Mouse (Mus musculus): ENCODE data around the gene Hist1h3a.
"Not testable (repeated sequence)": the region's sequence is repeated elsewhere in the genome, so short reads cannot be mapped to it uniquely, and the experiment has no call there.

Hist1h3a gene

DNA sequence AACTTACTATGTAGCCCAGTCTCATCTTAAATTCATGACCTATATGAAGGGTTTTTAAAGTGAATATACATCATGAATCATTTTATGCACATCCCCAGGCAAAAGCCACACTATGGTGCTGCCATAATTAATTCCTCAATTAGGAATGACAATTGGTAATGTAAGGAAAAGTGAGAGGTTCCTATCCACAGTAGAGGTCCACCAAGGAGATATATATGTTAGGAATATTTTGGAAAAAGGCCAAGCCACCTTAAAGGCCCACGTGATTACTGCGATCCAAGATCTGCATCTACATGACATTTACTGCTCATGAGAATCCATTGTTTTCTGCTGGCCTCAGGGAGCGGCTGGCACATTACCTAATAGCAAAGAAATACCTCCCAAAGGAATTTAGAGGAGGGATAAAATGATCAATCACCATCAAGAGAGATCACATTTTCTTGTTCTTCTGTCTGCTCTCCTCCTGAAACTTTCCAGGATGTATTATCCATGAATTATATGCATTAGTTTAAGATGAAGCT is 2.9 kb downstream of the Hist1h3a start:
- no peak for DNase-seq (ENCODE audit: low spot score in 2 of 2)

DNA sequence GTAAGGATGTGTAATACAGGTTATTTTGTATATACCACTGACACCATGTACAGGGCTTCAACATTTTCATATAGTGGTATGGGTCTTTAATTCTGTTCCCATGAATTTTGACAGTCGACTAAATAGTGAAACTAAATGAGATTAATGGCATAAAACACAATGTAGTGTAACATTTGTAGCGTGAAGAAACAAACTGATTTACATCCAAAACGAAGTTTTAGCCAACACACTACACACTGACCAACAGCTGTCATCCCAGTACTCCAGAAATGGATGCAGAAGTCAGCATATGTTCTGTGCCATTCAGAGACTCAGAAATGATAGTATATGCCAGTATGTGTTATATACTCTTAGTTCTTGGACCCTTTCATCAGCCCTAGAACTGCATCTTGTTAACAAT is 4.3 kb downstream of the Hist1h3a start:
- DNase-seq (ENCODE audit: low spot score in 2 of 2), result no peak

DNA sequence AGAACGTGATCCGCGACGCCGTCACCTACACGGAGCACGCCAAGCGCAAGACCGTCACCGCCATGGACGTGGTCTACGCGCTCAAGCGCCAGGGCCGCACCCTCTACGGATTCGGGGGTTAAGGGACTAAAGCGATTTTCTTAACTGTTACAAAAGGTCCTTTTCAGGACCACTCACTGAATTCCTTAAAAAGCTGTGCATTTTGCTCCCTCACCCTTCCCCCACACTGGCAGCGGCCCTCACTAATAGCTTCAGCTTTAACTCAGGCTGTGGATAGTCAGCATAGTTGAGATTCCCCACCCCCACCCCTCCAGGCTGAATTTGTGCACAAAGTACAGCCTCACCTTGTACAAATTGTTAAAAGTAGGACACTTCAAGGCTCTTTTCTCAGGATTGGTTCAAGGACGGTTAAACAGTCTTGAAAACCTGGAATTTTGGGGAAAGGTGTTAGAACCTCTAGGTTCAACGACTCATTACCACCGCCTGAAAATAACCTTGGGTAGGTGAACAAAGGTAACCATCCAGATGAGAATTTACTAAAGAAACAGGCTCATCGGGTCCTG is 4.9 kb downstream of the Hist1h3a start:
- DNase-seq (ENCODE audit: low spot score in 2 of 2), result no peak

DNA sequence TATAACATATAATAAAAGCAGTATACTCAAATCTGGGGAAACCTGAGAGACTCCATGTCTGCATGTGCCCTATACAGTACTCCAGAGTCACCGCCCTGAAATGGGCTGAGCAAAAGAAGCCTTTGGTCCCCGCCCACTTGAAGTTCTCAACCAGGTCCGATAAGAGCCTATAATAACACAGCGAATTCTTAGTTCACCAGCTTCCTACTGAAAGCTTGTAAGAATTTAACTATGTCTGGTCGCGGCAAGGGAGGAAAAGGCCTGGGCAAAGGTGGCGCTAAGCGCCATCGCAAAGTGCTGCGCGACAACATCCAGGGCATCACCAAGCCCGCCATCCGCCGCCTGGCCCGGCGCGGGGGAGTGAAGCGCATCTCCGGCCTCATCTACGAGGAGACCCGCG is 5.4 kb downstream of the Hist1h3a start, which contains the start of gene Hist1h4b:
Hist1h4b (plus strand) TSS at position 224 of the 400 bp plus-strand sequence.
- DNase-seq (ENCODE audit: low spot score in 2 of 2), result peak; percentile 90 to 91

DNA sequence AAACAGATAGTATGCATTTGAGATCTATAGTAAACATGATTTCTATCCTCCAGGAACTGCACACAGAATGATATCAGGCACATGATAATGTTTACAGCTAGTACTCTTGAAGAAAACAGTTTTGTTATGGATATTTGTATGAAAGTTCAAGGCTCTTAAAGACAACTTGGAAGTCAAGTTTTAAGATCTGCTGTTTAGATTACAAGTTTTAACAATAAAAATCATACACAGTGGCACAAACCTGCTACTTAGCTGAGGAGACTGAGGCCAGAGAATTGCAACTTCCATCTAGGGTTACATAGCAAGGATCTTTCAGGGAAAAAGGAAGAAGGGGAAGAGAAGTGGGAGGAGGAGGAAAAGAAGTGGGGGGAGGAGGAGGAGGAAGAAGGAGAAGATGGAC is 7.2 kb downstream of the Hist1h3a start:
- no peak for DNase-seq (ENCODE audit: low spot score in 2 of 2)

DNA sequence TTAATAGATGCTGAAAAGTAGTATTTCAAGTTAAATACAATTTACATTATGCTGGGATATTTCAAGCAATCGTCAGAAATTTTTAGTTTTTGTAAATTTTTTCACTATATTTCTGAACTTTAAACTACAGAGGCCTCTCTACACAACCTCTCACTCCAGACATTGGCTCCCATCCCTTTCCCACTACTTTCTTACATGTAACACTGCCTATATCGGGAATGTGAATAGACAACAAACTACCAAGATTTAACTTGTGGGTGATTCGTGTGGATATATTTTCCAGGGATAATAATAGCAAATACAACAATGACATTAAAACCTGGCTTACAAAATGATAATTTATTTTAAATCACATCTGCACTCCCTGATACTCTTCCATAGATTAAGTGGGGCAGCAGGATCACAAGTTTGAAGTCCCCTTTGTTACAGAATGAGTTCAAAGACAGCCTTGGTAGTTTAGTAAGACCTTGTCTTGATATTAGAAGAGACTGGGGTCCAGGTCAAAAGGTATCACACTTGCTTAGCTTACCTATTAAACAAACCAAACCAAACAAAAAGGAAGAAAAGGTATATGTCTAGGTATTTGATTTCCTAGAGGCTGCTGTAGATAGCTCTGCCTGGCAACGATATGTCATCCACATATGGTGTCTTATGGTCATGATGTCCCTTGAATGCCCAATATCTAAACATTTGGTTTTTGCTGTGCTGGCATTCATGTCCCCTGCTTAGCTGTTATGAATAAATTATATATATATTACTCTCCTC is 8.7 kb downstream of the Hist1h3a start:
- DNase-seq (ENCODE audit: low spot score in 2 of 2), result no peak

DNA sequence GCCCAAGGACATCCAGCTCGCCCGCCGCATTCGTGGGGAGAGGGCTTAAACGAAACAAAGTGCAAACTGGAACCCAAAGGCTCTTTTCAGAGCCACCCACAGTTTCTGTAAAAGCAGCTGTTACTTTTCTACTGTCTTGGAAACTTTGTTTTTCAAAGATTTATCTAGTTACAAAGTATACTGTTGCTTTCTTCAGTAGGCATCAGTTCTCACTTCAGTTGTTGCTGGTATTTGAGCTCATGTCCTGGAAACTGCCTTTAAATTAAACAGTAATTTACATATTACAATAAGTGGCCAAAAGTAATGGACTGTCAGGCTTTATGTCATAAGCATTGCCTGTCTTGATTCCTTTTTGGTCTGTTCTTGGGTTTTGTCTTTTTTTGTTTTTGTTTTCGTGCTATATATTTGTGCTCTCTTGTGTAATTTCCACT is 9.4 kb downstream of the Hist1h3a start:
- DNase-seq (ENCODE audit: low spot score in 2 of 2), result no peak

DNA sequence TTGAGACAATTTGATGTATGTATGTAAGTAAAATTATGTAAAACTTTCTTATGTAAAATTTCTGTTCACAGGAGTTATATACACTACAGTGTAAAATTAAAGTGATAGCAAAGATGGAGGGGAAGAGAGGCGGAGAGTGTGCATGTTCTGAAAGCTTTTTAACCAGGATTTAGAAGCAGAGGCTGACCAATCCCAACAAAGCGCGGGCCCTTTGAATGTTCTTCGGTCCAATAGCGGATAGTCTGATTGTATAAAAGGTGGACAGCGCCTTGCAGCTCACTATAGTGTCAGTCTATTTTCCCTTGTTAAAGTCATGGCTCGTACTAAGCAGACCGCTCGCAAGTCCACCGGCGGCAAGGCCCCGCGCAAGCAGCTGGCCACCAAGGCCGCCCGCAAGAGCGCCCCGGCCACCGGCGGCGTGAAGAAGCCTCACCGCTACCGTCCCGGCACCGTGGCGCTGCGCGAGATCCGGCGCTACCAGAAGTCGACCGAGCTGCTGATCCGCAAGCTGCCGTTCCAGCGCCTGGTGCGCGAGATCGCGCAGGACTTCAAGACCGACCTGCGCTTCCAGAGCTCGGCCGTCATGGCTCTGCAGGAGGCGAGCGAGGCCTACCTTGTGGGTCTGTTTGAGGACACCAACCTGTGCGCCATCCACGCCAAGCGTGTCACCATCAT is 10.0 kb downstream of the Hist1h3a start, which contains the start of gene Hist1h3b:
Hist1h3b (plus strand) TSS at position 201 of the 675 bp plus-strand sequence.
- peak; percentile 80 to 84 for DNase-seq (ENCODE audit: low spot score in 2 of 2)

DNA sequence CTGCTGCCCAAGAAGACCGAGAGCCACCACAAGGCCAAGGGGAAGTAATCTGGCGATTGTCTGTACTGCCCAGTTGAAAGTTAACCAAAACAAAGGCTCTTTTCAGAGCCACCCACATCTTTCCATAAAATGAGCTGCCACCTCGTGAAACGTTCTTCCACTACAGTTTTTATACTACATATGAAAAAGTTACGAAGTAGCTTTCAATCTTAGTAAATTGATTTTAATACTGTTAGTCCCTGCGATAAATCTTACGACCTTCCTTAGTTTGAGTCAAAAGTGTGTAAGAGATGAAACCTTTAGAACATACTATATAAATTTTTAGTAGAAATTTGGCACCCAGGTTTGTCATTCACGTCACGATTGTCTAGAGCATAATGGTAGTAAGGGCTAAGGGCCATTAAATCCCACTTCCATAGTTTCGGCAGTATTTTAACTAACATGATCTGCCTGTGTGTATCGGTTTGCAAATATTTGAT is 10.7 kb downstream of the Hist1h3a start:
- DNase-seq (ENCODE audit: low spot score in 2 of 2), result no peak

DNA sequence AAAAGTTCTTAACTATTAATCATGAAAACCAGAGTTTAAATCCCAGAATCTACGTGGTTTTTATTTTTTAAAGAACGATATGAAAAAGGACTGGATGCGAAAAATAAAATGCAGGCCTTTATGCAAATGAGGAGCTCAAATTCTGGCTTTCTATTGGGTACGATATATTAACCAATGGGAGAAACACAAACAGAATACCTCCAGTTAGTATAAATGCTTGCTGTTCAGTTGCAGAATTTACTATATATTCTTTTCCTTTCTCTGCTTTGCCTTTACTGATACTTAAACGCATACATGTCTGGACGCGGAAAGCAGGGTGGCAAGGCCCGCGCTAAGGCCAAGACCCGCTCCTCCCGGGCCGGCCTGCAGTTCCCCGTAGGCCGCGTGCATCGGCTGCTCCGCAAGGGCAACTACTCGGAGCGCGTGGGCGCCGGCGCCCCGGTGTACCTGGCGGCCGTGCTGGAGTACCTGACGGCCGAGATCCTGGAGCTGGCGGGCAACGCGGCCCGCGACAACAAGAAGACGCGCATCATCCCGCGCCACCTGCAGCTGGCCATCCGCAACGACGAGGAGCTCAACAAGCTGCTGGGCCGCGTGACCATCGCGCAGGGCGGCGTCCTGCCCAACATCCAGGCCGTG is 11.2 kb downstream of the Hist1h3a start, which contains the start of gene Hist1h2ab:
Hist1h2ab (plus strand) TSS at position 288 of the 639 bp plus-strand sequence.
- DNase-seq (ENCODE audit: low spot score in 2 of 2), result not testable (repeated sequence)

DNA sequence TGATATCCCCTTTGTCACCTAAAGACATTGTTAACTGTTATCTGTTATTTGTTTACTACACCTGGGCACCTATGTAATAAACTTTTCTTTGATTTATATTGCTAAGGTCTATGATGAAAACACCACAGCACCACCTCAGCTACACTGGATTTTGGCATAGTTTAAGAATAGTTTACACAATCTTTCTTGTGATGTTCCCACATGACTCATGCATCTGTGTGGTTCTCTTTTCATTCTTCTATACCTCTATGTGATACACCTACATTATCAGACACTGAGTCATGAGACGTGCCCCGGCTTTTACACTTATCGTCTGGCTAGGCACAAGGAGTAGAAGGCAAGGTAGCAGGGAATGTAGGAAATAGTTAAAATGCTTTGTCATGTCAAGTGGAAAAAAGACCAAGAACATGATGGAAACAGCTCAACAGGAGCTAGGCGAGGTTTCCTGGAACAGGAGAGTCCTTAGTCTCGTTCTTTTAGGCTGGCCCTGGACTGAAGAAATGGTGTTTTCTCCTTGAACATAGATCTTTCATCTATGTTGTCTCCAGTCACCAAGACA is 12.5 kb downstream of the Hist1h3a start:
- DNase-seq (ENCODE audit: low spot score in 2 of 2), result no peak

DNA sequence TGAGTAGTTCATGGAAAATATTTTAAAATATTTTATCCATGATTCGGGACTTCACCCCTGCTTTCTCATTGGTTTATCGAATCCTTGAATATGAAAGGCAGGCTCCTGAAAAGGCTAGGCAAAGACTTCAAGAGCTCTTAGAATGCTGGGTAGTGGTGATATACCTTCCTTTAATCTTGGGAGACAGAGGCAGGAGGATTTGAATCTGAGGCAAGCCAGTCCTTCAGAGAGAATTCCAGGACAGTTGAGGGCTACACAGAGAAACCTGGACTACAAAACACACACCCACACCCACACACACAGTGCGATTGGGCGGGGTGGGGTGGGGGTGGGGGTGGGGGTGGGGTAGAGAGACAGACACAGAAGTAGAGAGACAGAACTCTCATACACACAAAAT is 14.3 kb downstream of the Hist1h3a start:
- DNase-seq (ENCODE audit: low spot score in 2 of 2), result no peak

DNA sequence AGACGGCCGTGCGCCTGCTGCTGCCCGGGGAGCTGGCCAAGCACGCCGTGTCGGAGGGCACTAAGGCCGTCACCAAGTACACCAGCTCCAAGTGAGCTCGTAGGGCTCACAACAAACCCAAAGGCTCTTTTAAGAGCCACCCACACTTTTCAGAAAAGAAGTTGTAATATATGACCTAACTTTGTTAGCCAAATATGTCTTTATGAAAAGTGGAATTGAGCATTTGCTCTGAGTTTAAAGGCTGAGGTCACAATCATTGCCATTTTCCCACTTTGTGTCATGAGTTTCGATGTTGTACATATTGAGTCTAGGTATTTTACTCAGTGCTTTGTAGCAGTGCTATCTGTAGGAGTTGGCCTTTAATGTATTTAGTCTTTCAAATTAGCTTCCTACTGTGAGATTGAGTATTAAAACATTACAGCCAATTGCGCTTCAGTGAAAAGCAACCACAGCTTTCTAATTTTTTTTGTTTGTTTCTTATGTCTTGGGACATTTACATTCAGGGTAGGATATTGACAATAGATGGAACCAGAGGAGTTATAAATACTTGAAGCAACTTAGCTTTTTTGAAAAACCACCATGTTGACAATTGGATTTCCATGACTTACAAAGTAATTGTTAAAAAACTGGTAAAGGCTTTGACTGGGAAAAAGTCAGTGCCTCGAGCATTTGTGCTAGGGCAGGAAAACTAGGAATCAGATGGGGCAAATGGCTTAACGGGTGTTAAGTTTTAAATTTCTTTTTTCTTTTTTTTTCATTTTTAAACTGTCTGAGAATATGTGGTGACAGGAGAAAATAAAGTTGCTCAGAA is 14.9 kb downstream of the Hist1h3a start:
- no peak for DNase-seq (ENCODE audit: low spot score in 2 of 2)

DNA sequence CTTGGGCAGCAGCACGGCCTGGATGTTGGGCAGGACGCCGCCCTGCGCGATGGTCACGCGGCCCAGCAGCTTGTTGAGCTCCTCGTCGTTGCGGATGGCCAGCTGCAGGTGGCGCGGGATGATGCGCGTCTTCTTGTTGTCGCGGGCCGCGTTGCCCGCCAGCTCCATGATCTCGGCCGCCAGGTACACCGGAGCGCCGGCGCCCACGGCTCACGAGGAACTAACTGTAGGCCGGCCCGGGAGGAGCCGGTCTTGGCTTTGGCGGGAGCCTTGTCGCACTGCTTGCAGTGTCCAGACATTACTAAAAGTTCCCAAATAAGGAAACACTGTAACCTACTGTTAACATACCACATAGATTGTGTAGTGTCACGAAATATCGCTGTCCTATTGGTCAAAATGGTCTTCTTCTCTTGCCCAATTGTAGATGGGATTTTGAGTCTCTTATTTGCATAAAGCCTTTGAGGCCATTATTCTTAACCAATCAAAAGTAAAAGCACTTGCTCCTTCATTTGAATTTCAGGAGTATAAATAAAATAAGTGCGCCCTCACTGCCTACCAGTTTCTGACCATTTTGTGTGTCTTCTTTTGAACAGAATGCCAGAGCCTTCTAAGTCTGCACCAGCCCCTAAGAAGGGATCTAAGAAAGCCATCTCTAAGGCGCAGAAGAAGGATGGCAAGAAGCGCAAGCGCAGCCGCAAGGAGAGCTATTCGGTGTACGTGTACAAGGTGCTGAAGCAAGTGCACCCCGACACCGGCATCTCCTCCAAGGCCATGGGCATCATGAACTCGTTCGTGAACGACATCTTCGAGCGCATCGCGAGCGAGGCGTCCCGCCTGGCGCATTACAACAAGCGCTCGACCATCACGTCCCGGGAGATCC is 15.7 kb downstream of the Hist1h3a start, which contains the start of gene Hist1h2bb:
Hist1h2bb (plus strand) TSS at position 534 of the 880 bp plus-strand sequence.
- DNase-seq (ENCODE audit: low spot score in 2 of 2), result peak; percentile 61 to 65

DNA sequence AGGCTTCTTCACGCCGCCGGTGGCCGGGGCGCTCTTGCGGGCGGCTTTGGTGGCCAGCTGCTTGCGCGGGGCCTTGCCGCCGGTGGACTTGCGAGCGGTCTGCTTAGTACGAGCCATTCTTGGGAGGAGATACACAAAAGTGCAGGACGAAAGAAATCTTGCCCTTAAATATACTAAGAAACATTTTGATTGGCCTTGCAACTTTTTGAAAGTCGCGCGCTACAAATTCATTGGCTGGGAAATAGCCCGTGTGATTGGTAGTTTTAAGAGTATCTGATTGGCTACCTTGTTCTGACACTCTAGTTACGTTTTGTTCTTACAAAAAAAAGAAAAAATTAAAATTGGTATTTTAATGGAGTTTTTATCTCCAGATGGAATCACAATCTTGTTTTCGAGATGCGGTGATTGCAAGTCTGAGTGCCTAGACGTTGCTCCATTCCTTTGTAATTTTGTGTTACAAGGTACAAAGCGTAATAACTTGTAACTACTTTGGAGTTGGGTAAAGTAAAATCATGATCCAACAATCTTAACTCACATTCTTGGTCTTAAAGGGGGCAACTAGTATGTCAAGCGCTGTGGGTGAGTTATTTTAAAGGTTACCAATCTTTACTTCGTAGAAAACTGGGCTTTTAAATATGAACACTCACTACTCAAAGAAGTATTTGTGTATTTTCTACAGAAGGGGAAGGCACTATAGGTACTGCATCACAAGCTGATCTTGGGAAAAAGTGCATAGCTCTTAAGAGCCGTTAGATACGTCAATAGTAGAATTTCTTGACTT is 16.6 kb downstream of the Hist1h3a start, which contains the start of gene Hist1h3c:
Hist1h3c (minus strand) TSS at position 222 of the 781 bp plus-strand sequence.
- DNase-seq (ENCODE audit: low spot score in 2 of 2), result peak; percentile 72 to 82

DNA sequence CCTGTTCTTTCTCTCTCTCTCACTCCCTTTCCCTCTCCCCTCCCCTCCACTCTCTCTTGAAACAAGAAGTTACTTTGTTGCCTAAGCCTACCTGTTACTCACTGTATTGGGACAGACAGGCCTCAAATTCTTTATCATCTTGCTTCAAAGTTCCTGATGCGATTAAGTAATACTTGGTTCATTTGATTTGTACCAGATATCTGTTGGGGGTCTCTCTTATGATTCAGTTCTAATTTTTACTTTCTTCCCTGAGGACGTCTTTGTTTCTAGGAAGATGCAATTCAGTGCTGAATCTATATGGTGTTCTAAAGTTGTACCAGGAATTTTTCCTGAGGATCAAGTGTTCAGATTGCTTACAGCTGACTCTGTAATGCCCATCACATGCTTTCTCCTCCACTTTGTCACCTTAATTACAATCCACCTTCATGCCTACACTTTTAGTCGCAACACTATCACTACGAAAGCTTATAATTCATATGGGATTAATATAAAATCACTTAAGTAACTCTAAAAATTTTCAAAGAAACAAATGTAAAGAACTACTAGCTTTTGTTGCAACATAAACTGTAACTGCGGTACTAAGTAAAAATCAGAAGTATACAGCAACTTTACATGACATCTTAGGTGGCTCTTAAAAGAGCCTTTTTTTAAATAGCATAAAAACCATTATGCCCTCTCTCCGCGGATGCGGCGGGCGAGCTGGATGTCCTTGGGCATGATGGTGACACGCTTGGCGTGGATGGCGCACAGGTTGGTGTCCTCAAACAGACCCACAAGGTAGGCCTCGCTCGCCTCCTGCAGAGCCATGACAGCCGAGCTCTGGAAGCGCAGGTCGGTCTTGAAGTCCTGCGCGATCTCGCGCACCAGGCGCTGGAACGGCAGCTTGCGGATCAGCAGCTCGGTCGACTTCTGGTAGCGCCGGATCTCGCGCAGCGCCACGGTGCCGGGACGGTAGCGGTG is 17.5 kb downstream of the Hist1h3a start:
- no peak for DNase-seq (ENCODE audit: low spot score in 2 of 2)

DNA sequence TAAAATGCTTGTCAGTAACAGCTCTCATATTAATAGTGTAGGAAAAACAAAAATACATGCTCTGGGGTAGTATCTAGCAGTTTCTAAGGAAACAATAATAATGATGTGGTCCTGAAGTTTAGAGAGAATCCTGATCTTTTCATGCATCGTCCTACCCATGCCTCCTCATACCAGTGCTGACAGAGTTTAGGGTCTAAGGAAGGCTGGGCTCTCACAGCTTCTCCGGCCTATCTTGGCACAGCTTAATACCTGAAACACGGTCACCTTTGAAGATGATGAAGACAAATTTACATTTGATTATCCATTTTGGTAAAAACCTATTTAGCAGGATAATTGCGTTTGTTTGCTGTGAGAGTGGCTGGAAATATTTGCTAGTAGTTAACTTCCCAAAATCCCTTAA is 18.2 kb downstream of the Hist1h3a start:
- no peak for DNase-seq (ENCODE audit: low spot score in 2 of 2)
